Mouse (Mus musculus) embryonic stem cell, embryonic (primary cell): ENCODE measurements around the gene Wipf1.
"Not testable (repeated sequence)": the region's sequence is repeated elsewhere in the genome, so short reads cannot be mapped to it uniquely, and the experiment has no call there.

Experiments
- CTCF ChIA-PET, 4 experiments: fragments of 300-600 bp in 2 of 4; fragments of 350-600 bp in 2 of 4; sonication (Branson Sonifier 250); formaldehyde crosslinking; loops; one replicate each; lab custom pipeline; 2022; ENCODE audit warnings: inconsistent platforms in 2 of 4; lab: Charles Lee
- POLR2A ChIA-PET, 4 experiments: fragments of 300-600 bp in 2 of 4; fragments of 350-600 bp in 2 of 4; sonication (Branson Sonifier 250); formaldehyde crosslinking; loops; one replicate each; lab custom pipeline; 2022; ENCODE audit warnings: antibody characterized with exemption in 4 of 4, inconsistent platforms in 1 of 4; lab: Charles Lee

Wipf1 gene

GRCm38 (mm10) chr2:73527956-73528355 lies 1.6 kb downstream of the Wipf1 start:
- ChIA-PET CTCF (interaction anchor here in 2 of 4 experiments (1.3 to 1.5 kb wide), 2 partner anchors 12 kb away, joined by 3 to 6 read pairs; no protein-coding TSS in a partner anchor), POLR2A (interaction anchor here in 2 of 4 experiments (1.0 to 2.2 kb wide), 7 partner anchors 10 to 548 kb away, joined by 3 to 6 read pairs (median 3); no protein-coding TSS in a partner anchor)

GRCm38 (mm10) chr2:73526691-73527090 lies 2.8 kb downstream of the Wipf1 start:
- POLR2A ChIA-PET = interaction anchor here in 2 of 4 experiments (1.3 to 2.2 kb wide), 3 partner anchors 19 to 34 kb away, joined by 3 to 6 read pairs (median 3); no protein-coding TSS in a partner anchor
- CTCF ChIA-PET = interaction anchor here in 1 of 4 experiments (0.8 kb wide), 1 partner anchor 35 kb away, joined by 3 read pairs; no protein-coding TSS in a partner anchor

GRCm38 (mm10) chr2:73522891-73523290 lies 6.6 kb downstream of the Wipf1 start:
- ChIA-PET POLR2A (interaction anchor here in 1 of 4 experiments (0.6 to 1.5 kb wide), 9 partner anchors 9 to 324 kb away, joined by 3 to 7 read pairs (median 4); no protein-coding TSS in a partner anchor), CTCF (interaction anchor here in 1 of 4 experiments (1.2 kb wide), 1 partner anchor 17 kb away, joined by 4 read pairs; no protein-coding TSS in a partner anchor)

- ChIA-PET CTCF (interaction anchor here in 1 of 4 experiments (1.2 kb wide), 1 partner anchor 17 kb away, joined by 4 read pairs; no protein-coding TSS in a partner anchor), POLR2A (interaction anchor here in 1 of 4 experiments (0.6 to 1.2 kb wide), 8 partner anchors 9 to 323 kb away, joined by 3 to 7 read pairs (median 4); no protein-coding TSS in a partner anchor)
These were observed 7.2 kb downstream of the Wipf1 start for GRCm38 (mm10) chr2:73522336-73522735.

DNA sequence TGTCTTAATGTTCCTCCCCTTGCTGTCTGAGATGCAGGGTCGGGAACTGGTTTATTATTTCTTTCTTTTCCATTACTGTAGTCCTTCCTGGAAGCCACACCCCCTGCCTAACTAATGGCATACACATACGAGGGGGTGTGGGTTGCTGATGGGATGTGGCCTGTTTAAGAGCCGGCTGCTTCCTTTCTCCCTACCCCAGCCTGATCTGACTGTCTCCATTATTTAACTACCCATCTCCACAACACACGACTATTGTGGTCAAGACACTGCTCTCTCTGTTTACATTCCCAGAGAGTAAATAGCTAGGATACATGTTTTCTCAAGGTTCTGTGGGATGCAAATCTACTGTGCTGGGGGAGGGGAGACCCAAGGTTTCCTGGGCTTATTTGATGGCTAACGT lies 7.8 kb downstream of the Wipf1 start:
- ChIA-PET POLR2A (interaction anchor here in 1 of 4 experiments (1.1 to 1.2 kb wide), 2 partner anchors 8 to 128 kb away, joined by 3 to 5 read pairs; no protein-coding TSS in a partner anchor), CTCF (interaction anchor here in 2 of 4 experiments (0.6 to 1.2 kb wide), 2 partner anchors 18 to 449 kb away, joined by 3 to 4 read pairs; no protein-coding TSS in a partner anchor)

- CTCF ChIA-PET = interaction anchor here in 1 of 4 experiments (0.5 to 0.6 kb wide), 2 partner anchors 27 to 65 kb away, joined by 3 to 4 read pairs; no protein-coding TSS in a partner anchor
- POLR2A ChIA-PET = interaction anchor here in 1 of 4 experiments (1.2 kb wide), 1 partner anchor 9 kb away, joined by 3 read pairs; no protein-coding TSS in a partner anchor
These were observed 10.6 kb downstream of the Wipf1 start for GRCm38 (mm10) chr2:73518966-73519365.

DNA sequence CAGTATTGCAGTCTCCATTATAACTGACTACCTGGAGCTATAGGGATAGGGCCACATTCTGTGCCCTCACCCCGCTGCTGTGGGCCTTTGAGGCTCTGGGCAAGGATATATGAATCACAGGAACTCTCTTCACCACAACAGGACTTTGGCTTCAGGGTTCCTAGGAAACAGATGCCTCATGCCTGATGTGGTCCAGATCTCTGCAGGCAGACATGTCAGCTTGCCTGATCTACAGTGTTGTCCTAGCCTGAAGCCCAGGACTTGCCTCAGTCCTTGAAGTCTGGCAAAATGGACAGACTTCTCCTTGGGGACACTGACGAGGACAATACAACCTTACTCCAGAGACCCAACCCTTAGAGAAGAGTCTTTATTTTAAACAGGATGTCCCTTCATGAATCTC lies 11.2 kb downstream of the Wipf1 start:
- POLR2A ChIA-PET = interaction anchor here in 1 of 4 experiments (1.1 to 1.3 kb wide), 3 partner anchors 9 to 44 kb away, joined by 3 read pairs; no protein-coding TSS in a partner anchor
- CTCF ChIA-PET = no interaction called here

DNA sequence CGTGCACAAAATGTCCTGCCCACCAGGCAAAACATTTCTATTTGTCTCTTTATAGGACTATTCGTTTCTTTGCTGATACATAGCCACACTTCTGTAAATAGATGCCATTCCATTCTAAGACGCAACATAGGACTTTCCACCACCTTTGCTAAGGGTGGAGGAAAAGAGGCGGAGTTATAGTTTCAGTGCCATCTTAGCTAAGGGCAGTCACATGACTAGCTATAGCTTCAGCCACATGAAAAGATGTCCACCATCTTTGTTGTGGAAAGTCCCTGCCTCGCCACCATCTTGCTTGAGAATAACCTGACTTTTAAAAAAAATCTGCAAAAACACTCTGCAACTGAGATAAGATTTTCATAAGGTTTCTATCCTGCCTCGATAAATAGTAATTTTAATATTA lies 15.4 kb downstream of the Wipf1 start:
- POLR2A ChIA-PET = interaction anchor here in 1 of 4 experiments (1.6 to 1.7 kb wide), 2 partner anchors 8 to 13 kb away, joined by 3 to 5 read pairs; no protein-coding TSS in a partner anchor
- CTCF ChIA-PET = no interaction called here

DNA sequence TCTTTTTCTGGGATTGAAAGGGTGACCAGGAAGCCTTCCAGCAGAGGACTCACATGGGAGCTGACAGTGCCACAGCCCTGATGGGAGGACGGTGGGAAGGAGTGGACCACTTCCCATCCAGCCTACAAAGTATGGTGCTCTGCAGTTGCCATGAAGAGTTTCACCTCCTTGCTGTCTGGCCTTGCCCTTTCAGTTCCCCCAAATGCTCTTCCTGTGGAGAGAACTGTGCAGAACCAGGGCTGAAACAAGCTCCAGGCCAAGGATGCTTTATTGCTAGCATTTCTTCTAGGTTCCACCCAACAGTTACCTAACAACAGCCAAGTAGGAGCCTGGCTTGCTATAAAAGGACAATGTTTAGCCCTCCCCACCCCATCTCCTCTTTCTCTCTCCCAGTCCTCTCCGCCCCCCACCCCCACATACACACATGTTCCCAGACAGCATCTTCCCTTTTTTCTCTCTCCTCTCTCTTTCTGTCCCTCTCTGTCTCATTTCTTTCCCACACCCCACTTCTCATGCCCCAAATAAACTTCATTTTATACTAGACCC lies 16.3 kb downstream of the Wipf1 start:
- CTCF ChIA-PET = no interaction called here
- POLR2A ChIA-PET = interaction anchor here in 1 of 4 experiments (1.6 kb wide), 1 partner anchor 9 kb away, joined by 3 read pairs; no protein-coding TSS in a partner anchor

DNA sequence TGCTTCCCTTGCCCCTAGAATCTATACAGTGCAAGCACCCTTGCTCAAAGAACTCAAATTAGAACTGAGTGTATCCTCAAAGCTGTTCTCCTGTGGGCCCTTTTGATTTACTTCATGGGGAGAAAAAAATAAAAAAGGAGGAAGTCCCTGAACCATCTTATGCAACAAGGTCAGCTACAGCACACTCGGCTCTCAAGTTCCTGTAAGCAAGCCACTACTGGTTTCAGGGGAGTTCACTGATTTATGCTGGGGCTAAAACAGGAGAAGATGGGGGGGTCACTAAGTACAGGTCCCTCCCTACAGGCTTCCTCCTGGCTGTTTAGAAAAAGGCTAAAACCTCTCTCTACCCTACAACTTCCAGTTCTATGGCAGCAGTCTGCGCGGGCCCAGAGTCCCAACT lies 17.5 kb downstream of the Wipf1 start:
- CTCF ChIA-PET = no interaction called here
- POLR2A ChIA-PET = no interaction called here

DNA sequence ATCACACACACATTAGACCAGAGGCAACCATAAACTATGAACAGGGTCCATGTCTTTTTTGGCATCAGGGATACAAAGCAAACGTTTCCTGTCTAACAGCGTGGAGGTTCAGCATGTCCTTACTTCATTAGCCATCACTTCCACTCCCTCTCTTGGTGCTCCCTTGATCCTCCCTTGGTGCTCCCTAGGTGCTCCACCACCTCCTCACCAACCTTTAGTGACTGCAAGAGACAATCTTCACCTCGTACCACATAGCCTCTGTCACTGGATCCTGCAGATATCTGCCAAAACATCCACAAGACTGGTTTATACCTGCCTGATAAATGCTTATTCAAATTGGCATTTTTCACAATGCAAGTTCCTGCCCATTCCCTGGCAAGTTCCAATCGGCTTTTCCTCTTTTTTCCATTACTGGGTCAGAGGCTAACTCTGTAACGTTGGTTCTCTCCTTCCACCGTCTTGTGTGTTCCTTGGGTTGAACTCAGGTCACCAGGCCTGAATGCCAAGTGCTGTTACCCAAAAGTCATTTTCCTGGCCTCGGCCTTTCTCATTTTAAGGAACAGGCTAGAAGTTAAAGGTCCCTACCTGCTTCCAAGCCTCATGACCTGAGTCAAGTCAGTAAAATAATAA lies 18.7 kb downstream of the Wipf1 start:
- ChIA-PET POLR2A (no interaction called here), CTCF (no interaction called here)

GRCm38 (mm10) chr2:73510025-73510288 lies 19.6 kb downstream of the Wipf1 start:
- CTCF ChIA-PET = interaction anchor here in 3 of 4 experiments (0.6 to 1.3 kb wide), 4 partner anchors 18 to 90 kb away, joined by 3 to 4 read pairs (median 4); no protein-coding TSS in a partner anchor
- POLR2A ChIA-PET = interaction anchor here in 3 of 4 experiments (0.6 to 1.6 kb wide), 3 partner anchors 13 to 627 kb away, joined by 3 to 7 read pairs (median 3); no protein-coding TSS in a partner anchor

DNA sequence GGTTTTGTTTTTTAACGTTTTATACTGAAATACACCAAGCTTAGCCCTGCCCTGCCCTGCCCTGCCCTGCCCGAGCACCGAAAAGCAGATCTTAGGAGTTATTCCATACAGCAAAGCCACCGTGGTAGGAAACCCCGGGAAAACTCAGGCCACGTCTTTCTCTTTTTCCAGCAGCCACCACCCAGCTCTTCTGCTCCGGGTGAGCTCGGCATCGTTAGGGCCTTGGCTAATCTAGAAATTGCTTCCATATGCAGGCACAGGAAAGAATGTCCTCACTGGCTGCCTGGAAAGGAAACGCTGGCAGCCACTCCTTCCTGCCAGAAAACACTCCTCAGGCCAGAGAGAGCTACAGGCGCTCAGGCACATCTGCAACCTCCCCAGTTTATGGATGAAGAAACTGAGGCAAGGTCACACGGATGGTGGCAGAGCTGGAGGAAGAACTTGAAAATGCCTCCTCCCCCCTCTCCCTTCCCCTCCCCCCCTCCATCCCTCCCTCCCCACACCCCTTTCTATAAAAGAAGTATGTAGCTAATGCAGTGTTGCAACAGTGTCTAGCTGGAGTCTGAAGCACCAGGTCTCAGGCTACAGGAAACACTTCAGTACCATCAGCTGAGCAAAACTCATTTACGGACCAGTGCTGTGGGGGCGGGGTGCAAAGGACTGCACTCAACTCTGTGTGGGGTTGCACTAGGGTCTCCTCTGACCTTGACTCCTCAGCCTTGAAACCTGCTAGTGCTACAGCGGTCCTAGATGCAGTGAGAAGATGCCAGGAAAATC lies 20.1 kb downstream of the Wipf1 start:
- CTCF ChIA-PET = interaction anchor here (0.6 to 1.3 kb wide), 5 partner anchors 17 to 184 kb away, joined by 3 to 4 read pairs (median 4); no protein-coding TSS in a partner anchor
- POLR2A ChIA-PET = interaction anchor here in 3 of 4 experiments (0.6 to 1.6 kb wide), 5 partner anchors 13 to 628 kb away, joined by 3 to 7 read pairs (median 3); no protein-coding TSS in a partner anchor

DNA sequence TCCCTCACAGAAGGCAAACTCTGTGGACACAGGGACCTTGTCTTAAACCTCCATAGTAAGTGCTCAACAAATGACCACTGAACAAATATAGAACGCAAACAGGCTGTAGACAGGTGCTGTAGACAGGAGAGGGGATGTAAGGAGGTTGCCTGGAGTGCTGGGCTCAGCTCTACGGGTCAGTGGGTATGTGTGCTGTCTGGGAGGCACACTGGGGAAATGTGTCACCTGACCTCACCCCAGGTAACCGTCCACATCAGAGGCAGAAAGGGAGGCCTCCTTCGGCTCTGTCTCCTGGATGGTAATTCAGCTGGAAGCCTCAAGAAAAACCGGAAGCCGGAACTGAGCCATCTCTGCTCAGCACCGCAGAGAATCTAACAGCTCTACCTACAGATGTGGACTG lies 21.6 kb downstream of the Wipf1 start:
- CTCF ChIA-PET = no interaction called here
- POLR2A ChIA-PET = interaction anchor here in 2 of 4 experiments (0.8 to 1.8 kb wide), 5 partner anchors 20 to 78 kb away, joined by 3 to 6 read pairs (median 3); no protein-coding TSS in a partner anchor

GRCm38 (mm10) chr2:73506337-73506736 lies 23.2 kb downstream of the Wipf1 start:
- CTCF ChIA-PET, POLR2A ChIA-PET: not testable (repeated sequence)

GRCm38 (mm10) chr2:73502863-73503429 lies 26.6 kb downstream of the Wipf1 start:
- ChIA-PET CTCF (interaction anchor here in 2 of 4 experiments (0.5 to 1.3 kb wide), 2 partner anchors 18 to 47 kb away, joined by 3 to 4 read pairs; no protein-coding TSS in a partner anchor), POLR2A (no interaction called here)

DNA sequence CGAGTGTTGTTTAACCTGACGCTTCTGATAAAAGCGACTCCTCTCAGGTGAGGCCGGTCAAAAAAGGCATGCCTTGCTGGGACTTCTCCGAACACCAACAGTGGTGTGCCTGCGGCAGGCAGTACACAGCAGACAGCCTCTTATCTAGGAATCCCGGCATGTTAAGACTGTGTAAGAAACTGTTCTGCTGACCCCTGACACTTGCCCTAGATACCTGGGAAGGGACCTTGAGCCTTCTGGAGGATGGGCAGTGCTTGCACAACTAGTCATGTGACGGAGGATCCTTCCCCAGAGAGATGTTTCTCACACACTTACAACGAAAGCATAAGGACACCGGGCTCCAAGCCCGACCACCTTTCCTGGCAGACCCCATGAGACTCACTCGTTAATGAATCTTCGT lies 28.7 kb downstream of the Wipf1 start:
- ChIA-PET CTCF (interaction anchor here in 2 of 4 experiments (0.6 to 2.5 kb wide), 4 partner anchors 9 to 259 kb away, joined by 3 to 6 read pairs (median 4); no protein-coding TSS in a partner anchor), POLR2A (interaction anchor here in 2 of 4 experiments (0.7 to 1.3 kb wide), 3 partner anchors 9 to 190 kb away, joined by 3 to 5 read pairs (median 4); no protein-coding TSS in a partner anchor)
